Mouse (Mus musculus) MEL (cell line): ENCODE results near the gene Siah1a. TPM values are rescaled to one million over a fixed set of nuclear protein-coding genes. Genes with fewer than 3 reads are reported as not detected.

Source experiments
- DNase-seq: peaks from one replicate; pipeline ENCODE4 v3.0.0; 2011; ENCODE audit warnings: low read depth, low spot score
- H3K27ac ChIP-seq: 2 replicates; pipeline ENCODE4 v1.5.1; 2012; ENCODE audit warnings: low read depth, mild to moderate bottlenecking, control low read depth, low read length, moderate library complexity; ENCODE audit not compliant: control insufficient read depth
- H3K27me3 ChIP-seq, 2 experiments: fragments of 150-350 bp in 1 of 2; sonication (generic) in 1 of 2; 2 replicates each; pipeline ENCODE4 v1.6.1; 2012; ENCODE audit warnings: low read length in 2 of 2, mild to moderate bottlenecking in 2 of 2, improper control_type of control experiment in 1 of 2, moderate library complexity in 1 of 2; ENCODE audit not compliant: insufficient read depth in 2 of 2, control insufficient read depth in 1 of 2
- H3K36me3 ChIP-seq, 2 experiments: 2 replicates each; pipeline ENCODE4 v1.6.1; 2012 to 2014; ENCODE audit warnings: low read length in 2 of 2, improper control_type of control experiment in 1 of 2, inconsistent platforms in 1 of 2, mild to moderate bottlenecking in 1 of 2; ENCODE audit not compliant: insufficient read depth in 2 of 2, control insufficient read depth in 1 of 2
- H3K4me1 ChIP-seq, 2 experiments: fragments of 150-350 bp in 1 of 2; sonication (generic) in 1 of 2; 2 replicates each; pipeline ENCODE4 v1.6.1; 2012; ENCODE audit warnings: low read length in 2 of 2, improper control_type of control experiment in 1 of 2, mild to moderate bottlenecking in 1 of 2; ENCODE audit not compliant: insufficient read depth in 2 of 2, control insufficient read depth in 1 of 2
- H3K4me3 ChIP-seq, 2 experiments: fragments of 150-350 bp in 1 of 2; sonication (generic) in 1 of 2; 2 replicates each; pipeline ENCODE4 v1.5.1; 2012; ENCODE audit warnings: low read depth in 2 of 2, low read length in 2 of 2, mild to moderate bottlenecking in 2 of 2, moderate library complexity in 2 of 2, control low read depth in 1 of 2, improper control_type of control experiment in 1 of 2; ENCODE audit not compliant: control insufficient read depth in 1 of 2, insufficient read depth in 1 of 2
- H3K79me2 ChIP-seq: 2 replicates; pipeline ENCODE4 v1.6.1; 2012; ENCODE audit warnings: mild to moderate bottlenecking, low read length, moderate library complexity; ENCODE audit not compliant: control insufficient read depth, poor library complexity, insufficient read depth
- H3K9ac ChIP-seq: 2 replicates; pipeline ENCODE4 v1.6.1; 2012; ENCODE audit warnings: low read depth, mild to moderate bottlenecking, control low read depth, low read length, moderate library complexity; ENCODE audit not compliant: control insufficient read depth, poor library complexity, severe bottlenecking
- H3K9me3 ChIP-seq: fragments of 150-350 bp; sonication (generic); replicated peaks from 2 replicates; pipeline ENCODE4 v1.6.1; 2012; ENCODE audit warnings: mild to moderate bottlenecking, low read length, improper control_type of control experiment, moderate library complexity; ENCODE audit not compliant: insufficient read depth
- CHD1 ChIP-seq: IDR thresholded peaks from 2 replicates; pipeline ENCODE4 v1.6.1; 2012; ENCODE audit warnings: low read depth, mild to moderate bottlenecking, inconsistent platforms, low read length, improper control_type of control experiment
- CTCF ChIP-seq, 3 experiments: IDR thresholded peaks in 2 of 3; conservative IDR thresholded peaks in 1 of 3; 2 replicates each; pipeline ENCODE4 v1.5.1; 2011 to 2012; ENCODE audit warnings: low read length in 3 of 3, low read depth in 2 of 3, mild to moderate bottlenecking in 2 of 3, improper control_type of control experiment in 1 of 3, inconsistent platforms in 1 of 3, mixed read lengths in 1 of 3, moderate library complexity in 1 of 3; ENCODE audit not compliant: control insufficient read depth in 1 of 3, insufficient read depth in 1 of 3, poor library complexity in 1 of 3, severe bottlenecking in 1 of 3
- EP300 ChIP-seq, 2 experiments: IDR thresholded peaks; 2 replicates each; pipeline ENCODE4 v1.6.1; 2011; ENCODE audit warnings: improper control_type of control experiment in 2 of 2, low read length in 2 of 2, low read depth in 1 of 2, mild to moderate bottlenecking in 1 of 2
- ETS1 ChIP-seq: IDR thresholded peaks from 2 replicates; pipeline ENCODE4 v1.6.1; 2012; ENCODE audit warnings: low read depth, mild to moderate bottlenecking, inconsistent platforms, low read length, improper control_type of control experiment, moderate library complexity
- GABPA ChIP-seq: IDR thresholded peaks from 2 replicates; pipeline ENCODE4 v1.6.1; 2012; ENCODE audit warnings: low read depth, mild to moderate bottlenecking, inconsistent platforms, low read length, improper control_type of control experiment, moderate library complexity
- GATA1 ChIP-seq: IDR thresholded peaks from 2 replicates; pipeline ENCODE4 v1.6.1; 2011; ENCODE audit warnings: low read depth, low read length, improper control_type of control experiment
- JUND ChIP-seq: IDR thresholded peaks from 2 replicates; pipeline ENCODE4 v1.6.1; 2011; ENCODE audit warnings: low read depth, mild to moderate bottlenecking, improper control_type of control experiment, low read length
- MAFK ChIP-seq: IDR thresholded peaks from 2 replicates; pipeline ENCODE4 v1.6.1; 2011; ENCODE audit warnings: low read depth, mild to moderate bottlenecking, low read length, improper control_type of control experiment, borderline replicate concordance
- MAZ ChIP-seq: IDR thresholded peaks from 2 replicates; pipeline ENCODE4 v1.6.1; 2012; ENCODE audit warnings: low read depth, mild to moderate bottlenecking, inconsistent platforms, low read length, improper control_type of control experiment
- MXI1 ChIP-seq: IDR thresholded peaks from 2 replicates; pipeline ENCODE4 v1.6.1; 2011; ENCODE audit warnings: mild to moderate bottlenecking, low read depth, low read length, improper control_type of control experiment
- MYC ChIP-seq: IDR thresholded peaks from 2 replicates; pipeline ENCODE4 v1.6.1; 2011; ENCODE audit warnings: low read depth, mild to moderate bottlenecking, low read length, improper control_type of control experiment, moderate library complexity
- NELFE ChIP-seq: IDR thresholded peaks from 2 replicates; pipeline ENCODE4 v1.6.1; 2011; ENCODE audit warnings: low read depth, low read length, improper control_type of control experiment
- NRF1 ChIP-seq: IDR thresholded peaks from 2 replicates; pipeline ENCODE4 v1.6.1; 2014; ENCODE audit warnings: low read depth, mild to moderate bottlenecking, inconsistent platforms, low read length, improper control_type of control experiment, moderate library complexity; ENCODE audit not compliant: poor library complexity, insufficient read depth, severe bottlenecking
- POLR2A ChIP-seq, 2 experiments: IDR thresholded peaks; 2 replicates each; pipeline ENCODE4 v1.6.1; 2011 to 2012; ENCODE audit warnings: low read length in 2 of 2, mild to moderate bottlenecking in 2 of 2, control low read depth in 1 of 2, improper control_type of control experiment in 1 of 2, low read depth in 1 of 2, moderate library complexity in 1 of 2; ENCODE audit not compliant: control insufficient read depth in 1 of 2, insufficient read depth in 1 of 2, poor library complexity in 1 of 2
- POLR2AphosphoS2 ChIP-seq: IDR thresholded peaks from 2 replicates; pipeline ENCODE4 v1.6.1; 2011; ENCODE audit warnings: low read length, improper control_type of control experiment
- RCOR1 ChIP-seq: IDR thresholded peaks from 2 replicates; pipeline ENCODE4 v1.6.1; 2012; ENCODE audit warnings: low read depth, mild to moderate bottlenecking, inconsistent platforms, low read length, improper control_type of control experiment
- SIN3A ChIP-seq: IDR thresholded peaks from 2 replicates; pipeline ENCODE4 v1.6.1; 2012; ENCODE audit warnings: low read length, improper control_type of control experiment, inconsistent platforms
- SMC3 ChIP-seq: IDR thresholded peaks from 2 replicates; pipeline ENCODE4 v1.6.1; 2011; ENCODE audit warnings: low read depth, low read length, improper control_type of control experiment
- TBP ChIP-seq: IDR thresholded peaks from 2 replicates; pipeline ENCODE4 v1.8.0; 2011; ENCODE audit warnings: low read depth, low read length, improper control_type of control experiment
- TCF12 ChIP-seq: IDR thresholded peaks from 2 replicates; pipeline ENCODE4 v1.6.1; 2014; ENCODE audit warnings: low read depth, mild to moderate bottlenecking, inconsistent platforms, low read length, improper control_type of control experiment, moderate library complexity
- UBTF ChIP-seq: IDR thresholded peaks from 2 replicates; pipeline ENCODE4 v1.6.1; 2012; ENCODE audit warnings: low read depth, mild to moderate bottlenecking, inconsistent platforms, low read length, improper control_type of control experiment, moderate library complexity, borderline replicate concordance; ENCODE audit not compliant: insufficient read depth
- USF1 ChIP-seq: IDR thresholded peaks from 2 replicates; pipeline ENCODE4 v1.6.1; 2014; ENCODE audit warnings: low read depth, mild to moderate bottlenecking, inconsistent platforms, low read length, improper control_type of control experiment, moderate library complexity
- ZMIZ1 ChIP-seq: IDR thresholded peaks from 2 replicates; pipeline ENCODE4 v1.6.1; 2012; ENCODE audit warnings: low read depth, mild to moderate bottlenecking, inconsistent platforms, low read length, improper control_type of control experiment, moderate library complexity
- ZNF384 ChIP-seq: IDR thresholded peaks from 2 replicates; pipeline ENCODE4 v1.6.1; 2012; ENCODE audit warnings: low read depth, mild to moderate bottlenecking, inconsistent platforms, low read length, improper control_type of control experiment
- polyA plus RNA-seq, 2 experiments: library from polyadenylated mRNA; stranded (reverse) in 1 of 2; unstranded in 1 of 2; fragments of >175 nt in 1 of 2; fragments of >200 nt in 1 of 2; gene quantifications; 2 replicates each; pipeline versions ENCODE4 v1.2.1 to v1.2.4; 2012; ENCODE audit warnings: low replicate concordance in 2 of 2, low read depth in 1 of 2; ENCODE audit not compliant: insufficient read length in 2 of 2, insufficient read depth in 1 of 2, missing spikeins in 1 of 2
- total RNA-seq: library from RNA; depleted of rRNA; stranded (reverse); fragments of 300-350 nt; gene quantifications from 2 replicates; pipeline ENCODE4 v1.2.3, GENCODE M21; 2012

The Siah1a gene
- total and polyA plus RNA-seq, 3 experiments: 8.3 to 12.2 TPM; not detected in 1

GRCm38 (mm10) chr8:86735446-86736111, 10.2 kb downstream of the Siah1a start:
- no peaks in the 10 kb centered on the region for H3K27me3 ChIP-seq
- H3K36me3 ChIP-seq: peaks cover 0 to 30% of the 10 kb centered on the region in 2 experiments; a peak in 2 of 4 replicates
- H3K27ac ChIP-seq: peak overlapping the region; percentile 25; the same call in 1 of the 2 replicates
- TF ChIP-seq CHD1: no peak
- peak; percentile 68; the same call in 1 of the 2 replicates for TF ChIP-seq SIN3A
- TF ChIP-seq EP300 (IDR thresholded peaks at IDR 0.05; ENCODE audit: low read depth in 1 of 2, low read length in 2 of 2): peak in 1 of 2 experiments; percentile 17; a peak in 2 of 4 replicates
- no peak for TF ChIP-seq JUND
- TF ChIP-seq MXI1: no peak; the same call in 1 of the 2 replicates
- TF ChIP-seq ETS1: peak; percentile 64
- TF ChIP-seq TBP: no peak
- no peak for TF ChIP-seq ZNF384
- peak; percentile 59 for TF ChIP-seq GATA1
- no peak for TF ChIP-seq MYC
- no peak for TF ChIP-seq UBTF
- peak; percentile 69; the same call in 1 of the 2 replicates for TF ChIP-seq RCOR1
- H3K79me2 ChIP-seq: peaks cover 55% of the 10 kb centered on the region
- peak overlapping the region; percentile 17; the same call in 1 of the 2 replicates for H3K9ac ChIP-seq
- no peak overlapping the region; a peak in 1 of 4 replicates for H3K4me3 ChIP-seq
- H3K4me1 ChIP-seq: peaks cover 11 to 19% of the 10 kb centered on the region in 2 experiments
- peak; percentile 72 for DNase-seq
- H3K9me3 ChIP-seq: no peaks in the 10 kb centered on the region

DNA sequence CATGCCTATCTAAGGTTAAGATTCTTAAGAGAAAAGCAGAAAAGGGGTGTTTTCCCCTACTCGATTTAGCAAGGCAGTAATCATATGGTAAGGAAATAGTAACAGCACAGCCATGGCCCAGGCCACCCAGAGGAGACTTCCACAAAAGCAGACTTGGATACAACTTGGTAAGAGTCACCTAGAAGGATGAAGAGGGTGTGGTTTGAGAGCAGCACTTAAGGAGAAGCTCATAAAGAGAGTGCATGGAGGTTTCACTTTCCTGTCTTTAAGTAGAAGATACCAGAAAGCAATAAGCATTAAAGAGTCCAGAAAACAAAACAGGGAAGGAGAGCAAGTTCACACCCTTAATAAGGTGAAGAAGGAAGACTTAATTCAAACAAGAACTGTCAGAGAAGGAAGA, 10.8 kb downstream of the Siah1a start:
- no peak overlapping the region for H3K27ac ChIP-seq
- H3K4me3 ChIP-seq: no peak overlapping the region
- no peak overlapping the region for H3K9ac ChIP-seq
- H3K4me1 ChIP-seq: peaks cover 11 to 17% of the 10 kb centered on the region in 2 experiments
- no peak for TF ChIP-seq TCF12
- no peak for TF ChIP-seq CTCF (IDR thresholded peaks at IDR 0.05 in 2 of 3, conservative IDR thresholded peaks at IDR 0.05 in 1 of 3; ENCODE audit: control insufficient read depth in 1 of 3, insufficient read depth in 1 of 3, low read depth in 2 of 3, low read length in 3 of 3, poor library complexity in 1 of 3, severe bottlenecking in 1 of 3)
- no peak for TF ChIP-seq MAFK
- no peak for TF ChIP-seq USF1
- no peak for TF ChIP-seq MAZ
- TF ChIP-seq JUND: no peak
- TF ChIP-seq NRF1: no peak
- TF ChIP-seq POLR2A (IDR thresholded peaks at IDR 0.05; ENCODE audit: control insufficient read depth in 1 of 2, insufficient read depth in 1 of 2, low read depth in 1 of 2, low read length in 2 of 2, poor library complexity in 1 of 2): no peak
- no peak for TF ChIP-seq GABPA
- TF ChIP-seq SMC3: no peak
- no peak for TF ChIP-seq ETS1
- no peak for TF ChIP-seq GATA1
- TF ChIP-seq ZMIZ1: no peak
- TF ChIP-seq TBP: no peak
- TF ChIP-seq NELFE: no peak
- no peak for TF ChIP-seq RCOR1
- TF ChIP-seq ZNF384: no peak
- TF ChIP-seq POLR2AphosphoS2: no peak
- no peak for DNase-seq
- H3K36me3 ChIP-seq: peaks cover 0 to 26% of the 10 kb centered on the region in 2 experiments; a peak in 2 of 4 replicates
- H3K9me3 ChIP-seq: no peaks in the 10 kb centered on the region
- H3K27me3 ChIP-seq: no peaks in the 10 kb centered on the region
- H3K79me2 ChIP-seq: peaks cover 56% of the 10 kb centered on the region
